Mouse (Mus musculus) lung, embryonic 14.5 days (tissue): ENCODE measurements around the gene Gm44790. TPM values are rescaled to one million over a fixed set of nuclear protein-coding genes. Genes with fewer than 3 reads are reported as not detected.
A peak's percentile ranks its signal among the peaks of the same experiment; 100 is the strongest.

ENCODE experiments used
- ATAC-seq: fragments of 200-750 bp; cut with Nextera tagmentation; 2 replicates; pipeline ENCODE4 v1.8.0; 2017; ENCODE audit warnings: mild to moderate bottlenecking, moderate TSS enrichment, moderate library complexity; ENCODE audit not compliant: insufficient read depth
- DNase-seq: peaks from one replicate; pipeline ENCODE4 v3.0.0-alpha.2; 2015
- H3K27ac ChIP-seq: fragments of 300-500 bp; sonication (generic); 2 replicates; pipeline ENCODE4 v1.5.1; 2014; ENCODE audit warnings: low read depth, mild to moderate bottlenecking, moderate library complexity
- H3K27me3 ChIP-seq: fragments of 300-500 bp; sonication (generic); 2 replicates; pipeline ENCODE4 v1.6.1; 2014; ENCODE audit warnings: low read length, control low read depth; ENCODE audit not compliant: insufficient read depth
- H3K36me3 ChIP-seq: fragments of 300-500 bp; sonication (generic); 2 replicates; pipeline ENCODE4 v1.6.1; 2014; ENCODE audit warnings: control low read depth; ENCODE audit not compliant: insufficient read depth
- H3K4me1 ChIP-seq: fragments of 300-500 bp; sonication (generic); 2 replicates; pipeline ENCODE4 v1.6.1; 2014; ENCODE audit warnings: antibody characterized with exemption, control low read depth; ENCODE audit not compliant: insufficient read depth
- H3K4me2 ChIP-seq: fragments of 300-500 bp; sonication (generic); 2 replicates; pipeline ENCODE4 v1.6.1; 2014; ENCODE audit warnings: mild to moderate bottlenecking
- H3K4me3 ChIP-seq: fragments of 300-500 bp; sonication (generic); 2 replicates; pipeline ENCODE4 v1.5.1; 2014; ENCODE audit warnings: low read depth, low read length
- H3K9ac ChIP-seq: fragments of 300-500 bp; sonication (generic); 2 replicates; pipeline ENCODE4 v1.6.1; 2014
- H3K9me3 ChIP-seq: fragments of 300-500 bp; sonication (generic); 2 replicates; pipeline ENCODE4 v1.6.1; 2016; ENCODE audit warnings: low read depth, low read length, control low read depth
- CTCF ChIP-seq: IDR thresholded peaks from 2 replicates; pipeline ENCODE4 v1.5.1; 2016; ENCODE audit warnings: antibody characterized with exemption, low read depth
- WGBS: fragments of 180-500 bp; shearing (Covaris S2); extraction: QIAGEN DNeasy Blood & Tissue Kit; methylation state at CpG from one replicate; pipeline ENCODE4 v1.1.7; 2014; 5-methylcytosine and 5-hydroxymethylcytosine counted together
- polyA plus RNA-seq: library from polyadenylated mRNA; unstranded; fragments of >200 nt; fragmentation: Nextera tagmentation; extraction: Ambion mirVana; gene quantifications from 2 replicates; pipeline ENCODE4 v1.2.1, GENCODE M21; 2014

Gene Gm44790
- polyA plus RNA-seq, 1 experiment from 2014 or later: 0.72 TPM

- H3K4me2 ChIP-seq: no peak overlapping the region
- ATAC-seq: no peak
- no peak for TF ChIP-seq CTCF
- peaks cover 64% of the 10 kb centered on the region for H3K36me3 ChIP-seq
- no peaks in the 10 kb centered on the region for H3K9me3 ChIP-seq
- no peak overlapping the region for H3K9ac ChIP-seq
- H3K27ac ChIP-seq: no peak overlapping the region
- 67% methylated on average over 18 of the region's 18 CpGs for whole genome bisulfite sequencing
- no peaks in the 10 kb centered on the region for H3K4me1 ChIP-seq
- DNase-seq: no peak
- H3K4me3 ChIP-seq: no peak overlapping the region
- no peaks in the 10 kb centered on the region for H3K27me3 ChIP-seq
These were observed 38.0 kb upstream of the Gm44790 start for GRCm38 (mm10) chr6:86388461-86388860.

DNA sequence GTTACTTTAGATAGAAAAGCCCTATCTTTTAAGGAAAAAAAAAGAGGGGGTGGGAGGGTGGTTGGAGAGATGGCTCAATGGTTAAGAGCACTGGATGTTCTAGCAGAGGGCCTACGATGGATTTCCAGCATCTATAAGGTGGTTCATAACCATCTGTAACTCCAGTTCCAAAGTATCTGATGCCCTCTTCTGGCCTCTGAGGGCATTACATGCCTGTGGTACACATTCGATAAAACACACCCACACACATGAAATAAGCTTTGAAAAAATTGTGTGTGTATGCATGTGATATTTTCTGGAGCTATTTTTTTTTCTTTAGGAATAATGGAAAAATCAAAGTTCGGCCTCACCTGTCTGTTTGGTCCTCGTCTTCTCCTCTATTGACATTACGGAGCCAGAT lies 35.1 kb upstream of the Gm44790 start:
- Histone ChIP-seq H3K4me3 (no peak overlapping the region), H3K4me2 (no peak overlapping the region), H3K27ac (no peak overlapping the region), H3K4me1 (0 out of 2 replicates have a peak, but pooled peaks cover 4% of the 10 kb centered on the region), H3K9ac (no peak overlapping the region), H3K36me3 (peaks cover 71% of the 10 kb centered on the region), H3K9me3 (no peaks in the 10 kb centered on the region), H3K27me3 (no peaks in the 10 kb centered on the region)
- DNase-seq (peak; percentile 43), ATAC-seq (no peak)
- 0 out of 2 replicates have a peak, but pooled peaks have one; percentile 34 for TF ChIP-seq CTCF
- WGBS: 96% methylated on average over 5 of the region's 5 CpGs

- Histone ChIP-seq H3K4me3 (no peak overlapping the region), H3K27me3 (no peaks in the 10 kb centered on the region), H3K36me3 (peaks cover 55% of the 10 kb centered on the region), H3K9me3 (no peaks in the 10 kb centered on the region), H3K4me1 (0 out of 2 replicates have a peak, but pooled peaks cover 4% of the 10 kb centered on the region), H3K4me2 (no peak overlapping the region), H3K27ac (no peak overlapping the region), H3K9ac (no peak overlapping the region)
- 97% methylated on average over 1 of the region's 1 CpGs for WGBS
- TF ChIP-seq CTCF: no peak
- ATAC-seq (no peak), DNase-seq (no peak)
These were observed 33.3 kb upstream of the Gm44790 start for GRCm38 (mm10) chr6:86393187-86393586.

- no peak overlapping the region for H3K4me2 ChIP-seq
- H3K4me1 ChIP-seq: 0 out of 2 replicates have a peak, but pooled peaks cover 4% of the 10 kb centered on the region
- no peak overlapping the region for H3K4me3 ChIP-seq
- H3K9me3 ChIP-seq: no peaks in the 10 kb centered on the region
- 82% methylated on average over 17 of the region's 17 CpGs for WGBS
- DNase-seq: no peak
- no peak overlapping the region for H3K9ac ChIP-seq
- H3K27ac ChIP-seq: no peak overlapping the region
- TF ChIP-seq CTCF: no peak
- ATAC-seq: no peak
- peaks cover 45% of the 10 kb centered on the region for H3K36me3 ChIP-seq
- no peaks in the 10 kb centered on the region for H3K27me3 ChIP-seq
These were observed 32.3 kb upstream of the Gm44790 start for GRCm38 (mm10) chr6:86394078-86394720.

GRCm38 (mm10) chr6:86395021-86395420 lies 31.4 kb upstream of the Gm44790 start:
- peaks cover 37% of the 10 kb centered on the region for H3K36me3 ChIP-seq
- DNase-seq (no peak), ATAC-seq (no peak)
- H3K4me3 ChIP-seq: no peak overlapping the region
- H3K4me2 ChIP-seq: peak overlapping the region; percentile 94; the same call in 1 of the 2 replicates
- 88% methylated on average over 9 of the region's 9 CpGs for WGBS
- H3K9ac ChIP-seq: peak overlapping the region; percentile 26; the same call in 1 of the 2 replicates
- TF ChIP-seq CTCF: no peak
- H3K27me3 ChIP-seq: no peaks in the 10 kb centered on the region
- 0 out of 2 replicates have a peak, but pooled peaks cover 4% of the 10 kb centered on the region for H3K4me1 ChIP-seq
- H3K9me3 ChIP-seq: no peaks in the 10 kb centered on the region
- H3K27ac ChIP-seq: no peak overlapping the region

DNA sequence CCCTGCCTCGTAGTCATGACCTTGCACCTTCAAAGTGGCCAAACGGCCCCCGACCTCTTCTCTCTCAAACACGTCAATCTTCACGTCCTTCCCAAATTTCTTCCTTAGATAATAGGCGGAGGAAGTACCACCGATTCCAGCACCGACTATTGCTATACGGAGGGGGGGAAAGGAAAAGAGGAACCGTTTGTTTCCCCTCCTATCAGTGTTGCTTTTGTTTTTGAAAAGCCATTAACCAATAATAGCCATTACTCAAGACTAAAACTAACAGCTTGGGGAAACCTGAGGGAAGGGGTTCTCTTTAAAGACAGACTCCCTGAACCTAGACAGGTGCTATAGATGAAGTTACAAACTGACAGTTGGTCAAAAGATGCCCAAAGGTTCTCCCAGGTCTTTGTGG lies 30.5 kb upstream of the Gm44790 start:
- H3K4me3 ChIP-seq: peak overlapping the region; percentile 87
- DNase-seq: no peak
- TF ChIP-seq CTCF: no peak
- no peak for ATAC-seq
- H3K36me3 ChIP-seq: peaks cover 27% of the 10 kb centered on the region
- 0 out of 2 replicates have a peak, but pooled peaks cover 4% of the 10 kb centered on the region for H3K4me1 ChIP-seq
- peak overlapping the region; percentile 82 for H3K9ac ChIP-seq
- H3K4me2 ChIP-seq: peak overlapping the region; percentile 94
- H3K9me3 ChIP-seq: no peaks in the 10 kb centered on the region
- WGBS: 16% methylated on average over 10 of the region's 10 CpGs
- H3K27me3 ChIP-seq: no peaks in the 10 kb centered on the region
- no peak overlapping the region for H3K27ac ChIP-seq

DNA sequence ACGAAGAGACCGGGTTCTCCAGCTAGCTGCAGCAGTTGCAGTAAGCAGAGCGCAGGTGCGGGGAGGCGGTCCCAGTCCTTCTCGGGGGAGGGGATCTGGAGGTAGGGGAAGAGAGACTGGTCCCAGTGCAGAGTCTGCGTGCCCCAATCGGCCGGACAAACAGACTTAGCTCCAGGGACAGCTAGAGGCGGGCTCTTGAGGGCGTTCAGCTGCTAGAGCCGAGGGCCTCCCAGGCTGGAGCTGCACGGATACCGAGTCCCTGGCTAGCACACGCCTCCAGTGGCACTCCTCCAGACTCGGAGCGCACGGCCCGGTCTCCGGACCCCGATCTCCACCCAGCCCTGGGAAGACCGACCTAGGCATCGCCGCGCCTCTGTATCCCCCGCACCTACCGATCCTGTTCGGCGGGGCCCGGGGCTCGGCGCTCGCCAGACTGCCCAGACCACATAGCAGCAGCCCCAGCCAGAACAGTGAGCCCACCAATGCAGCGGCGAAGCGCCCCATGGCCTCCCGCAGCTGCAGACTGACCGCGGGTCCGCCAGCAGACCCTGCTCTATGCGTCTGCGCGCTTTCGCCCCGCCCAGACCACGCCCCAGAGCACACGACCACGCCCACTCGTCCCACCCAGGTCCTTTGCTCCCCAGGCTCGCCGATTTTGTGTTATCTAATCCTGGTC lies 29.7 kb upstream of the Gm44790 start, which contains the start of gene Pcyox1:
Gene Pcyox1, minus strand, starts transcription at position 574 of the 676 bp plus-strand sequence.
- H3K9me3 ChIP-seq: no peaks in the 10 kb centered on the region
- under 1% methylated on average over 51 of the region's 51 CpGs for WGBS
- H3K27ac ChIP-seq: peak within 1 kb of the TSS; percentile 83
- peak within 1 kb of the TSS; percentile 82 for H3K9ac ChIP-seq
- no peak for TF ChIP-seq CTCF
- ATAC-seq: peak; percentile 96
- peaks cover 20% of the 10 kb centered on the region for H3K36me3 ChIP-seq
- peak; percentile 96 for DNase-seq
- 0 out of 2 replicates have a peak, but pooled peaks cover 4% of the 10 kb centered on the region for H3K4me1 ChIP-seq
- H3K4me3 ChIP-seq: peak within 1 kb of the TSS; percentile 87
- no peaks in the 10 kb centered on the region for H3K27me3 ChIP-seq
- peak within 1 kb of the TSS; percentile 94 for H3K4me2 ChIP-seq
